Mouse (Mus musculus): ENCODE results near the gene Rnf43.

The Rnf43 gene

DNA sequence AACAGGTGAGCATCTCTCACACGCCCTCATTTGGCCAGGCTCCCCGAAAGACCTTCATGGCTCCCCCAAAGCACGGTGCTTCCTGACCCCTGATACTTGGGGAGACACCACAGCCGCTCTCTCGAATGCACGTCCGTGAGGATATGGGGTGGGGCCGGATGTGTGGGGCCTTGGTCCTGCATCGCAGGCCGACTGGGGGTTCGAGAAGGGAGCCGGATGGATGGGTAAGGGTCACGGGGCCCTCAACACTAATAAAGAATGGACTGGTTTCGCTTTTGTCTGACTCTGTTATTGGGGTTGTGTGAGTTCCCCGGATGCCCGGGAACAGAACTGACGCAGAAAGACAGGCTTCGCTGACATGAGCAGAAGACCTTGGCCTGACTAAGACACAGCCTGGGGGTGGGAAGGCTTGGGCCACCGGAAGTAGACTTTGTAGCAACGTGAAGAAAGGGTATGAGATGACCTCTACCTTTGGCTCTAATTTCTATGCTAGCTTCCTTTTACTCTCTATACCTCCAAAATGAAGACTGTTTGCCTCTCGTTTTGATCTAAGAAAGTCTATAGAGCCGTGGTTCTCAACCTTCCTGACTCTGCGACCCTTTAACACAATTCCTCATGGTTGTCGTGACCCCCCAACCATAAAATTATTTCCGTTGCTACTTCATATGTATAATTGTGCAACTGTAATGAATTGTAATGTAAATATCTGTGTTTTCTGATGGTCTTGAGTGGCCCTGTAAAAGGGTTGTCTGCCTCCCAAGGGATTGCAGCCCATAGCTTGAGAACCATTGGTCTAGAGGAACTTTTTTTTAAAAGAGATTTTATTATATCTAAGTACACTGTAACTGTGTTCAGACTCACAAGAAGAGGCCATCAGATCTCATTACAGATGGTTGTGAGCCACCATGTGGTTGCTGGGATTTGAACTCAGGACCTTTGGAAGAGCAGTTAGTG, 94.8 kb downstream of the Rnf43 start:
- in situ Hi-C loops (cut with MboI, MseI): loop anchor here (10.0 kb wide), 1 partner anchor 942 kb away; no protein-coding TSS in a partner anchor

DNA sequence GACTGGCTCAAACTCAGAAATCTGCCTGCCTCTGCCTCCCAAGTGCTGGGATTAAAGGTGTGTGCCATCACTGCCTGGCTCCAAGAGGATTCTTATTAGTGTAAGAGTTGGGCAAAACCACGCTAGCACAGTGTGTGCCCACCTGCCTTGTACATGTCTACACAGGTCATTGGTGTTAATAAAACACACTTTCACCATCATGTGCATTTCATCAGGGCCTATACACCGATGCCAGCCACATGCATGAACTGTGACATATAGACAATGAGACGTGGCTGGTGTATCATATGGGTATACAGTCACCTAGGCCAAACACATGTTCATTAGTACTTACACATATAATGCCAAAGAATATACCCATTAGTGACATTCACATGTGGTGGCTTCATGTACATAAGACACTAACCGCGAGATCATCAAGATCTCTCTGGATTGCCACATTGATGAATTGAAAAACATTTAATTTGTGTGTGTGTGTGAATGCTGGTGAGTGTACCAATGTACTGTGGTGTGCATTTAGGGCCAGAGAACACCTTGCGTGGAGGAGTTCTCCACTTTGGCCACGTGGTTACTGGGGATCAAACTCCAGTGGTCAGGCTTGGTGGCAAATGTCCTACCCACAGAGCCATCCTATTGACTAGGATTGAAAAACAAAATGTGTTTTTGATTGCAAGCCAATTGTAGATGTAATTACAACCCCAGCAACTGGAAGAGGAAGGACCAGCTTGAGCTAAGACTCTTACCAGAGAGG, 95.8 kb downstream of the Rnf43 start:
- in situ Hi-C loops (cut with MboI, MseI): loop anchor here (10.0 kb wide), 1 partner anchor 944 kb away; no protein-coding TSS in a partner anchor

- in situ Hi-C loops (cut with MboI, MseI): loop anchor here (10.0 kb wide), 1 partner anchor 944 kb away; no protein-coding TSS in a partner anchor
Measured at GRCm38 (mm10) chr11:87758957-87759608, 96.6 kb downstream of the Rnf43 start.

GRCm38 (mm10) chr11:87759609-87760005, 97.1 kb downstream of the Rnf43 start:
- in situ Hi-C loops (cut with MboI, MseI): loop anchor here (10.0 kb wide), 1 partner anchor 945 kb away; no protein-coding TSS in a partner anchor

GRCm38 (mm10) chr11:87760301-87761081, 98.0 kb downstream of the Rnf43 start, which contains the start of gene Tspoap1:
Gene Tspoap1 (plus strand): TSS chr11:87760541.
- in situ Hi-C loops (cut with MboI, MseI): no loop called here

DNA sequence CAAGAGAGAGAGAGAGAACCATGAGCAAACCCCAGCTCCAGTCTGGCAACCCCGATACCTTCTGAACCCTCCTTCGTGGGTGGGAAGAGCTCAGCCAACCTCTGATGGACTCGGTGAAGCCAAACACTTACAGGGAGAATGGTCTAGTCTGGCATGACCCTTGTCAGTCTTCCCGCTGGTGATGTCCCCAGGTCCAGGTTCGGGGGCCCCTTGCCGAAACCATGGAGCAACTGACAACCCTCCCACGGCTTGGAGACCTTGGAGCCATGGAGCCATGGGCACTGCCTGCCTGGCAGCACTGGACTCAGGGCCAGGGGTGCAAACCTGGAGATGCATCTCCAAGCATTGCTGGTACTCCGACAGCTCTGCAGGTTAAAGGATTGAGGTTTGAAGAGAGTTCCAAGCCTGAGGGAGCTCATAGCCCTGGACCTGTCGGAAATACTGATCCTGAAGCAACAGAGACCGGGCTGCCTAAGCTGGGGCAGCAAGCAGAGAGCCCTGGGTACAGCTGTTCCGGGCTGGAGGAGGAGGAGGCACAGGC, 98.7 kb downstream of the Rnf43 start:
- in situ Hi-C loops (cut with MboI, MseI): no loop called here

GRCm38 (mm10) chr11:87761806-87762701, 99.5 kb downstream of the Rnf43 start:
- in situ Hi-C loops (cut with MboI, MseI): no loop called here

- in situ Hi-C loops (cut with MboI, MseI): no loop called here
Measured at GRCm38 (mm10) chr11:87762702-87763385, 100.3 kb downstream of the Rnf43 start.

GRCm38 (mm10) chr11:87763511-87763987, 101.0 kb downstream of the Rnf43 start:
- in situ Hi-C loops (cut with MboI, MseI): no loop called here

DNA sequence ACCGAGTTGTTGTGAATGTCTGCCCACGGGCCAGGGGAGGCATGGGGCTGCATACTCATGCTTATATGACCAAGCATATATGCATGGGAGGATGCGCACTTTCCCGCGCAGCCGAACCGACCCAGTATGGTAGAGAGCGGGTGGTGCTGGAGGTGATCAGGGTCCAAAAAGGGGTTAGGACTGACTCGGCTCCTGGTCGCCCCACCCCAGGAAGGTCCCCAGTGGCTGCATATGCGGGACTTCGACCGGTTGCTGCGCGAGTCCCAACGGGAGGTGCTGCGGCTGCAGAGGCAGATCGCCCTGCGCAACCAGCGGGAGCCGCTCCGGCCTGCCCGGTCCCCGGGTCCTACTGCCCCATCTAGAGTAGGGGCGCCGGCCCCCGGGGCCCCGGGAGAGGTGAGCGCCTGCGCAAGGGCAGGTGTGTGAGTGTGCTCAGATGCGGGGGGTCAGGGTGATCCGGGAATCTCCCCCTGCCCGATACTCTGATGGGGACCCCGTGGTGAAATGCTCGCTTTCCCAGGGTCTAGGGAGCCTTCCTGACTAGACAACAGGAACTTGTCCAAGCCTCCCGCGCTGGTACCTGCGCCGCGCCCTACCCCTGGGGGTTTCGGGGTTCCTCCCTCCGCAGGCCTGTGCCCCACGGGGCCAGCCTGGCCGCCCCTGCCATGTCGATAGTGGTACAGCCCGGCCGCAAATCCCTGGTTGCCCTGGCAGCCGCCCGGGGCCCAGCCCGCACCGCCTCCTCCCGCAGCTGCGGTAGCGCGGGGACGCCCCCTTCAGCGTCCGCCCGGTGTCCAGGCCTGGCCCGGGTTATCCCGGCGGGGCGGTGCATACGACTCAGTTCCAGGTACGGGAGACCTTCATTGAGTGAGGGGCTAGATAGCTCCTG, 101.7 kb downstream of the Rnf43 start:
- in situ Hi-C loops (cut with MboI, MseI): no loop called here

- in situ Hi-C loops (cut with MboI, MseI): no loop called here
Measured at GRCm38 (mm10) chr11:87768745-87769144, 106.2 kb downstream of the Rnf43 start.

- in situ Hi-C loops (cut with MboI, MseI): loop anchor here (5.0 kb wide), 1 partner anchor 109 kb away; the partner anchor contains the start of gene Rnf43
Measured at GRCm38 (mm10) chr11:87770989-87771388, 108.5 kb downstream of the Rnf43 start.

DNA sequence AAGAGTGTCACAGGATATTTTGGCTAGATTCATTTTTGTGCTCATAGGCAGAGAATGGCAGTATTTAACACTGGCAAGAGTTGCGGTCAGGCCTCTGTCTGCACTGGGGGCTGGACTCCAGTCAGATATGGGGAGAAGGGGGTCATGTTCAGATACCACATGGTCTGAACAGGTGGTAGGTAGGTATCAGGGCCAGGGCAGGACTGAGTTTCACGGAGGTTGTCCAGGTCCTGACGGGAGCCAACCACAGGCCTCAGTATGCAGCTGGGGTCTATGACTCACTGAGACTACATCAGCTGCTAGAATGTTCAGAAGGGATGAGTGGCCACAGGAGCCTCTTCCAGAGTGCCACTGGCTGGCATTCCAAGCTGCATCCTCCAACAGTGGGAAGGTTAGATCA, 109.8 kb downstream of the Rnf43 start:
- in situ Hi-C loops (cut with MboI, MseI): loop anchor here (5.0 kb wide), 1 partner anchor 110 kb away; the partner anchor contains the start of gene Rnf43

DNA sequence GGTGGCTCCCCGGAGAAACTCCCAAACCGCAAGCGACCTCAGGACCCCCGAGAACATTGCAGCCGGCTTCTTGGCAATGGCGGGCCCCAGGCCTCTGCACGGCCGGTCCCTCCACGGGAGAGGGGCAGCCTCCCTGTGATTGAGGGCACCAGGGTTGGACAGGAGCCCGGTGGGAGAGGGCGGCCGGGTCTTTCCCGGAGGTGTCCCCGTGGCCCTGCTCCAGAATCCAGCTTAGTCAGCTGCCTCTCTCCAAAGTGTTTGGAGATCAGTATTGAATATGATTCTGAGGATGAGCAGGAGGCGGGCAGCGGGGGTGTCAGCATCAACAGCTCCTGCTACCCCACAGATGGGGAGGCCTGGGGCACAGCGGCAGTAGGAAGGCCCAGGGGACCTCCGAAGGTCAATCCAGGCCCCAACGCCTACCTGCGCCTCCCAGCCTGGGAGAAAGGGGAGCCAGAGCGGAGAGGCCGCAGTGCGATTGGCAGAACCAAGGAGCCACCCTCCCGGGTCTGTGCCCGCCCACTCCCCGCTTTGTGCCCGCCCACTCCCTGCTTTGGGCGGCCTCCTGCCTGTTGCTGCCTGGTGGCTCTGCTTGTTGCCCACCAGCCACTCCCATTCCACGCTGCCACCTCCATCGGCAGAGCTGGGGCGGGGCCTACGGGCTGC, 115.7 kb downstream of the Rnf43 start:
- in situ Hi-C loops (cut with MboI, MseI): no loop called here

GRCm38 (mm10) chr11:87778915-87779314, 116.4 kb downstream of the Rnf43 start:
- in situ Hi-C loops (cut with MboI, MseI): no loop called here

GRCm38 (mm10) chr11:87779392-87779791, 116.9 kb downstream of the Rnf43 start:
- in situ Hi-C loops (cut with MboI, MseI): no loop called here

GRCm38 (mm10) chr11:87780130-87780529, 117.6 kb downstream of the Rnf43 start:
- in situ Hi-C loops (cut with MboI, MseI): no loop called here
